Mouse (Mus musculus) cortical plate, adult 2 months (tissue): ENCODE measurements around the gene Prkcq. TPM values are rescaled to one million over a fixed set of nuclear protein-coding genes. Genes with fewer than 3 reads are reported as not detected.

Experiments
- H3K27ac ChIP-seq: fragments of 200-500 bp; 2 replicates; pipeline ENCODE4 v1.5.1; 2012; ENCODE audit warnings: low read length, control low read depth, inconsistent platforms; ENCODE audit not compliant: insufficient read depth
- H3K4me1 ChIP-seq: fragments of 200-500 bp; 2 replicates; pipeline ENCODE4 v1.6.1; 2011; ENCODE audit warnings: low read length; ENCODE audit not compliant: control insufficient read depth, insufficient read depth
- H3K4me3 ChIP-seq: fragments of 200-500 bp; 2 replicates; pipeline ENCODE4 v1.5.1; 2011; ENCODE audit warnings: mild to moderate bottlenecking, low read length, control low read depth; ENCODE audit not compliant: insufficient read depth
- CTCF ChIP-seq: fragments of 200-500 bp; IDR thresholded peaks from 2 replicates; pipeline ENCODE4 v1.5.1; 2011; ENCODE audit warnings: mild to moderate bottlenecking, control low read depth, low read length; ENCODE audit not compliant: insufficient read depth; ENCODE audit errors: extremely low read depth
- POLR2A ChIP-seq: fragments of 200-500 bp; IDR thresholded peaks from 2 replicates; pipeline ENCODE4 v1.6.1; 2011; ENCODE audit warnings: mild to moderate bottlenecking, low read length, control low read depth; ENCODE audit not compliant: insufficient read depth; ENCODE audit errors: extremely low read depth
- polyA plus RNA-seq: library from polyadenylated mRNA; depleted of rRNA; stranded (reverse); fragments of >200 nt; gene quantifications from 2 replicates; pipeline ENCODE4 v1.2.3, GENCODE M21; 2012

Prkcq gene
- polyA plus RNA-seq, 1 experiment: 10.2 TPM

- no peak for TF ChIP-seq POLR2A
- no peak for TF ChIP-seq CTCF
- Histone ChIP-seq H3K27ac (no peak overlapping the region), H3K4me1 (no peaks in the 10 kb centered on the region), H3K4me3 (no peak overlapping the region)
Measured at GRCm38 (mm10) chr2:11186586-11186985, 14.7 kb downstream of the Prkcq start.

DNA sequence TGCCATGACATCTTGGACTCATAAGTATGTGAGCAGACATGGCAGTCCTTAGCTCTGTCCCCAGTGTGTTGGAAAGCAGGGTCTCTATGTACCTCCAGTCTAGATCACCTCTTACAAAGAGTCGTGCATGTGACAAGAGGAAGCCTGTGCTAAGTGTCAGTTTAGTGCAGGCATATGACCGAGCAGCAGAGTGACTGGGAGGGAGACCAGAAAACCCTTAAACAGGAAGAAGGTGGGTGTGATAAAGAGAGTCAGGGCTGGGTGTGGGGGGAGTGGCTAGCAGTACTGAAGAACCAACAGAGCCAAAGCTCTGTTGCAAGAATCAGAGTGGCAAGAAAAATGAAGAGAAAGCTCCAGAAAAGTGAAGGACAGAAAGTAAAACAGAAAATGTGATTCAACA is 15.3 kb downstream of the Prkcq start:
- no peak for TF ChIP-seq POLR2A
- TF ChIP-seq CTCF: no peak
- Histone ChIP-seq H3K4me1 (no peaks in the 10 kb centered on the region), H3K4me3 (no peak overlapping the region)

GRCm38 (mm10) chr2:11188279-11188678 is 16.4 kb downstream of the Prkcq start:
- Histone ChIP-seq H3K4me3 (no peak overlapping the region), H3K27ac (no peak overlapping the region), H3K4me1 (no peaks in the 10 kb centered on the region)
- TF ChIP-seq CTCF (no peak), POLR2A (no peak)

More for the DNA sequence above, 15.3 kb downstream of the Prkcq start:
- H3K27ac ChIP-seq: no peak overlapping the region

GRCm38 (mm10) chr2:11189150-11189767 is 17.4 kb downstream of the Prkcq start:
- Histone ChIP-seq H3K4me1 (no peaks in the 10 kb centered on the region), H3K27ac (no peak overlapping the region), H3K4me3 (no peak overlapping the region)
- no peak for TF ChIP-seq POLR2A
- no peak for TF ChIP-seq CTCF

DNA sequence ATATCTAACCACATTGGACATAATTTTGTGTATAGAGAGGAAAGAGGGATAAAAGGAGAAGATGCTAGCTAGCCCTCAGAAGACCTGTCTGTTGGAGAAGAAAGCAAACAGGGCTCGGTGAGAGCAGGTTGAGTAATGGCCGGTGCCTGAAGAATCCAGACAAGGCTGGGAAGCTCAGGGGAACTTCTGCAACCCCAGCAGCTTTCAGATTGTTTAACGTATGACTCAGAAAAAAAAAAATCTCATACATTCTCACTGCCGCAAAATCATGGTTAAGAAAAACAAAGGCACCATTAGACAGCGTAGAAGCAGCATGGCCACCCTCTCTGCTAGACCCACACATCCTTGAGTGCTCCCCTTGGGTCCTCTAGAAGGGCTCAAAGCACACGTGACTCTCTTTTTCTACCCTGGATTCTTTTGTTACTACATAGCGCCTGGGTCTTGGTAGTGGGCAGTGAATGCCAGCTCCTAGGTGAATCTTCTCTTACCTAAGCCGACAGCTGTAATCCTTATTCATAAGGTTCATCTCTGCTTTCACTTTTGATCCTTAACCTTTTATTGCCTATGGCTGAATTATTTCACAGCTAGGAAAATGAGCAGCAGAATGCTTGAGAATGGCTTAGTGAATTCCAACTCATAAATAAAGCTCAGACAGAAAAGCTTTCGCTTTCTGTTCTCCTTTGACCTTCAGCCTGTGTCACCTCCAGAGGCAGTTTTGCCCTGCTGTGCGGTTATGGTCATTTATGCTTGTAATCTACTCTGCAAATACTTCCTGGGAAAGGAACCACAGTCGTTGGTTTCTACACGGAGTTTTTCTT is 20.6 kb downstream of the Prkcq start:
- H3K27ac ChIP-seq: no peak overlapping the region
- H3K4me3 ChIP-seq: no peak overlapping the region
- H3K4me1 ChIP-seq: no peaks in the 10 kb centered on the region
- TF ChIP-seq CTCF (no peak), POLR2A (no peak)

DNA sequence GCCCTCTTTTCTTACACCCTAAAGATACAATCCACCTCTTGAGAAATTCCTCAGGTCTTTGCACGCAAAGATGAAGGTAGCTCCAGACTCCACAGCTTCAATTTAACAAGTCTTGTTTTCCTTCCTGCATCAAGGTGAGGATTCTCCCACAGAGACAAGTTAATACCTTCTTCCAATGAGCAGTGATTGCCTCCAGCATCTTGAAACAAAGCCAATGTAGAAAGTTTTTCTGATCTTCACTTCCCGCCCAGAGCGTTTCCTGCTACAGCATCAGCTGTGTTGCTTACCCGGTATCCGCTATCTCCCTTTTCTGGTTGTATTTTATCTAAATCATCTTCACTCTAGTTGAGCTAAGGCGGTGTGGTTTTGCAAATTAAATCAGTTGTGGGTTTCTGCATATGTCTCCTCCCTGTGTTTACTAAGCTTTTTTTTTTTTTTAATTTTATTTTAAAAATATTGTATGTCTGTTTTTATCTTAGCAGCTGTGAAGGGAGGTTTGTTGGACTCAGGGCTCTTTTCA is 21.3 kb downstream of the Prkcq start:
- H3K4me3 ChIP-seq: no peak overlapping the region
- H3K27ac ChIP-seq: no peak overlapping the region
- TF ChIP-seq POLR2A: no peak
- no peak for TF ChIP-seq CTCF
- no peaks in the 10 kb centered on the region for H3K4me1 ChIP-seq

DNA sequence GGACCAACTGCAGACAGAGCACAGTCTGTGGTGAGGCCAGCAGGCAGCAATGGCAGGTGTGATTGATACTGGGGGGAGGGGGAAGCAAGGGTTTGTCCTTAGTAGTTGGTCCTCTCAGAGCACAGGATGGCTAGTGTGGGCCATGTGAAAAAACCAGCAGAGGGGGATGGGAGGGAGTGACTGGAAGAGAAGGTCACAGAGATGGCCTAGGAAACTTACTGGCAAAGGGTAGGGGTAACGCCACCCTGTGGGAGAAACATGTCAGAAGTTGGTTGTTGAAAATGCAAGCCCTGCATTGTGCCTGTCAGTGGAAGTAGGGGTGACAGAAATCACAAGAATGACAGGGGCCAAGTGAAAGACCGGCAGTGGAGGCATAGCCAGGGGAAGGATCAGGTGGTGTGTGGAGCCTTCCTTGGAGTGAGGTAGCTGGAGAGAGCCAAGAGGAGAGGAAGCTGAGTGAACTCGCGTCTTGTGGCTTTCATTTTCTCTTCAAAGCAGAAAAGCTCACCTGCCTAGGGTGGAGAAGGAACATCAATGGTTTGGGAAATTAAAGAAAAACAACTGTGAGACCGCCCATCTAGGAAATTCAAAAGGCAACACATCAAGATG is 22.9 kb downstream of the Prkcq start:
- TF ChIP-seq CTCF: no peak
- H3K27ac ChIP-seq: no peak overlapping the region
- H3K4me3 ChIP-seq: no peak overlapping the region
- H3K4me1 ChIP-seq: no peaks in the 10 kb centered on the region

DNA sequence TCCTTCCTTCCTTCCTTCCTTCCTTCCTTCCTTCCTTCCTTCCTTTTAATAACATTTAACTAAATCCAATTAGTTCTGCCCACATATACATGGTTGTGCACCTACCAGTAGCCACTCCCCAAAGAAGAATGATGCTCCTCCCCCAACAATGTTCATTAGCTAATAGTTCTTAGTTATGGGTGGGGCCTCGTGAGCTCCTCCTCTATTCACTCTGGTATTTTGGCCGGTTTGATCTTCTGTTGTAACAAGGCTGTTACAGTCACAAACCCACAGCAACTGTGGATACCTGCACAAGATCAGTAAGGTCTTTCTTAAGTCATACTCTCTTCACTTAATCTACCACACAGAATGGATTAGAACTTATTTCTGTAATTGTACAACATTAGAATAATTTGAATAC is 24.2 kb downstream of the Prkcq start:
- Histone ChIP-seq H3K4me3 (no peak overlapping the region), H3K4me1 (no peaks in the 10 kb centered on the region), H3K27ac (no peak overlapping the region)
- no peak for TF ChIP-seq CTCF

- H3K27ac ChIP-seq: no peak overlapping the region
- TF ChIP-seq POLR2A (no peak), CTCF (no peak)
Measured at GRCm38 (mm10) chr2:11196952-11197559, 25.1 kb downstream of the Prkcq start.

DNA sequence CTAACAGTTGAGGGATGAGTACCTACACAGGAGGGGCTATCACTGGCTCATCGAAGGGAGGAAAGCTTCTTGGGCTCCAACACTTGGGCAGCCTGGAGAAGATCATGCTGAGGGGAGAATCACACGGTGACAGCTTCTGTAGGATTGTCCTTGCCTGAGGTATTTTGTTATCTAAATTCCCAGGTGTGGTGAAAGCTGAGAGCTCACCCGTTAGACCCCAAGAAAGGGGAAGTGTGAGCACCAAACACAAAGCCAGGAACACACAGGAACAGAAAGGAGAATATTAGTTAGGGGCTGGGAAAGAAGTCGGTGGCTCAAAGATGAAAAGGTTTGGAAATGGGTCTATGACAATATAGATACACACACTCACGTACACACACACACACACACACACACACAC is 27.7 kb downstream of the Prkcq start:
- TF ChIP-seq CTCF (no peak), POLR2A (no peak)
- no peak overlapping the region for H3K27ac ChIP-seq
- no peaks in the 10 kb centered on the region for H3K4me1 ChIP-seq
- H3K4me3 ChIP-seq: no peak overlapping the region

More at GRCm38 (mm10) chr2:11196952-11197559, 25.1 kb downstream of the Prkcq start:
- no peaks in the 10 kb centered on the region for H3K4me1 ChIP-seq
- no peak overlapping the region for H3K4me3 ChIP-seq
